Mouse (Mus musculus): ENCODE data around the gene Il9r. TPM values are rescaled to one million over a fixed set of nuclear protein-coding genes. Genes with fewer than 3 reads are reported as not detected.

The Il9r gene
- polyA plus RNA-seq (2012; ENCODE audit: insufficient read depth, low replicate concordance): not detected in 2 replicates

DNA sequence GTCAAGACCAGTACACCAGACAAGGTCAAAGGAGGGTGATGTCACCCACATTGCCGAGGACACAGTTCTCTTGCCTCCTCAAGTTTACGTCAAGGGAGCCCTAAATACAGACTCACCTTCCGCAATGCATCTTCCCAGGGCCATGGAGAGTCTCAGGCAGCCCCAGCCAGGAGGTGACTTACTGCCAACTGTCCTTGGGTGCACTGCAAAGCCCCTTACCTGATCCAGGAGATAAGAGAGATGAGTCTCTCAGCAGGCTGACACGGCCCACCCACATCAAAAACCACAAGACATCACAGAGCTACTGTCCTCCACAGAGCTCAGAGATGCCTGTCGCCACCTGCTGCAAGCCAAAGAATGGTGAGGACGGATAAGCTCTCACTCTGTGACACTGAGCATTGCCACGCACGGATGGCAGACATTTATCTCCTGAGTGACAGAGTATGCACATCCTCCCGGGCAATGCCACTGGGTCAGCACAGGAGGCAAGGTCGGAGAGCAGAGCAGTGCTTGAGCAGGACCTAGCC, at the start of gene Il9r:
Gene Il9r, minus strand, starts transcription at position 205 of the 527 bp plus-strand sequence.
- Histone ChIP-seq H3K4me3 (replicated peaks) (peak within 1 kb of the TSS; percentile 50), H3K36me3 (replicated peaks; ENCODE audit: low read length) (no peaks in the 10 kb centered on the region), H3K4me1 (peaks cover 59% of the 10 kb centered on the region), H3K9me3 (no peaks in the 10 kb centered on the region), H3K27me3 (replicated peaks) (peaks cover 27% of the 10 kb centered on the region)
- TF ChIP-seq GATA1 (IDR thresholded peaks at IDR 0.05; ENCODE audit: borderline replicate concordance, low read length) (no peak), FLI1 (IDR thresholded peaks at IDR 0.05; ENCODE audit: low read length) (no peak)

DNA sequence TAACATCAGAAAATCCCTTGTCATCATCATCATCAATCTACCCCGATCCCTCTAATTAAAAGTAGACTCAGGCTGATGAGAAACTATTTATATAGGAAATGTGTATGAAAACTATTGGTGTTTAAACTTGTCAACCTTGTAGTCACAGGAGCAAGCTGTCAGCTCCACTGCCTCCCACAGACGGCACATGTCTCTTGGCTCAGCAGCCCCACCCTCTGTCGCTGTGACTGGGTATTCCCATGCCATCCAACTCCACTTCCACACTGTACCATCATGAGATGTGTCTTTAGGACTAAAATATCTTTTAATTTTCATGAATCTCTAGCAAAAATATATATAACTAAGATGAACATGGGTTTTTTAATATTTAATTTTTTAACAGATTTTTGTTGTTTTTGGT, 48.3 kb upstream of the Il9r start:
- Histone ChIP-seq H3K27me3 (replicated peaks) (peaks cover 2% of the 10 kb centered on the region), H3K36me3 (replicated peaks; ENCODE audit: low read length) (peaks cover 92% of the 10 kb centered on the region), H3K4me3 (replicated peaks) (no peak overlapping the region), H3K9me3 (no peaks in the 10 kb centered on the region), H3K4me1 (peaks cover 94% of the 10 kb centered on the region)
- no peak for TF ChIP-seq GATA1 (IDR thresholded peaks at IDR 0.05; ENCODE audit: borderline replicate concordance, low read length)
- no peak for TF ChIP-seq FLI1 (IDR thresholded peaks at IDR 0.05; ENCODE audit: low read length)

DNA sequence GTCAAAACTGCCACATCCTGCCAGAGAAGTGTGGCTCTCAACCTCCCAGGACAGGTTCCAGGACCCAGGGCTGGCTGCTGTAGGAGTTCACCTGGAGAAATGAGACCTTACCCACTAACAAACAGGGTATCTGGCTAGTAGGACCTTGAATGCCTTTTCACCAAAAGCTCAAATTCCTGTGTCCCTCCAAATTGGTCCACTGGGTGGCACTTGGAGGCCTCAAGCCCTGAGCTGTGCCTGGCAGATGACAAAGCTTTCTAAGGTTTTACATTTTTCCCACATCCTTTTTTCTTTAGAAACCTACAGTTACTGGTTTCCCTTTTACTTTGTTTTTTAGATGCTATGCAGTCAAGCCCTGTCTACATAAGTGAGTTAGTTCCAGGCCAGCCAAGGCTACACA, 47.0 kb upstream of the Il9r start:
- Histone ChIP-seq H3K36me3 (replicated peaks; ENCODE audit: low read length) (peaks cover 92% of the 10 kb centered on the region), H3K4me3 (replicated peaks) (no peak overlapping the region), H3K4me1 (peaks cover 96% of the 10 kb centered on the region), H3K27me3 (replicated peaks) (peaks cover 2% of the 10 kb centered on the region), H3K9me3 (no peaks in the 10 kb centered on the region)
- TF ChIP-seq FLI1 (IDR thresholded peaks at IDR 0.05; ENCODE audit: low read length): no peak
- TF ChIP-seq GATA1 (IDR thresholded peaks at IDR 0.05; ENCODE audit: borderline replicate concordance, low read length): no peak

DNA sequence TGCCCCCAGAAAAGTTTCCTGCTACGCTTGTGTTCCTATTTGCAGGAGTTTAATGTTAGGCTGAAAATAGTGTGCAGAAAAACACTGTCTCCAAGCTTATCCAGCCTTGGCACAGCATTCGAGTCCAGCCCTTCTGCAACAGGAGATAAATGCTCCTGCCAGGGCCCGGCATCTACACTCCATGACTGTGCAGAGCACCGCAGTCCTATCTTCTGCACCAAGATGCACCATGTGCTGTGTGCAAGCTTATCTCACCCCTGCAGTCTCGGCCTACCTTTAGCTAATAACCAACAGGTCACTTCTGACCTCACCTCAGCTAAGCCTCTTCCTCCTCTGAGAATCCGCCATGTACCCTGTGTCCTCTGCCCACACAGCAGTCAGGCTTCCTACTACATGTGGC, 45.5 kb upstream of the Il9r start:
- Histone ChIP-seq H3K36me3 (replicated peaks; ENCODE audit: low read length) (peaks cover 92% of the 10 kb centered on the region), H3K27me3 (replicated peaks) (peaks cover 2% of the 10 kb centered on the region), H3K4me3 (replicated peaks) (peak overlapping the region; percentile 60), H3K9me3 (no peaks in the 10 kb centered on the region), H3K4me1 (peaks cover 87% of the 10 kb centered on the region)
- TF ChIP-seq GATA1 (IDR thresholded peaks at IDR 0.05; ENCODE audit: borderline replicate concordance, low read length) (peak; percentile 82), FLI1 (IDR thresholded peaks at IDR 0.05; ENCODE audit: low read length) (no peak)

DNA sequence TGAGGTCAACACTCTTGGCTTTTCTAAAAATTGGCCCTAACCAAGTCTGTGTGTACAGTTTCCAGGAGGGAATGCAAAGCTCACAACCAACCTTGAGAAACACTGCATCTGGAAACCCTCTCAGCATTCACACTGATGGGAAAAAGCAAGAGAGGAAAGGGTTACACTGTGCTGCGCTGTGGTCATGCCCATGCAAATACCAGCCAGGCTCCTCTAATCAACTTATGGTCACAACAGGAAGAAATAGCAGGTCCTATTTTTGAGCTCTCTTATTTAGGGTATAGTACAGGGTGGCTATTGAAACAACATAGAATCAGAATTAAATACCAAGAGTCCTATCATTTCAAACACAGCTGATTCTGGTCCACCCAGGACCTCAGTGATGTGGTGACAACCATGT, 44.5 kb upstream of the Il9r start:
- H3K36me3 ChIP-seq (replicated peaks; ENCODE audit: low read length): peaks cover 91% of the 10 kb centered on the region
- TF ChIP-seq FLI1 (IDR thresholded peaks at IDR 0.05; ENCODE audit: low read length): no peak
- TF ChIP-seq GATA1 (IDR thresholded peaks at IDR 0.05; ENCODE audit: borderline replicate concordance, low read length): no peak
- H3K9me3 ChIP-seq: no peaks in the 10 kb centered on the region
- H3K27me3 ChIP-seq (replicated peaks): no peaks in the 10 kb centered on the region
- H3K4me3 ChIP-seq (replicated peaks): no peak overlapping the region
- peaks cover 79% of the 10 kb centered on the region for H3K4me1 ChIP-seq

DNA sequence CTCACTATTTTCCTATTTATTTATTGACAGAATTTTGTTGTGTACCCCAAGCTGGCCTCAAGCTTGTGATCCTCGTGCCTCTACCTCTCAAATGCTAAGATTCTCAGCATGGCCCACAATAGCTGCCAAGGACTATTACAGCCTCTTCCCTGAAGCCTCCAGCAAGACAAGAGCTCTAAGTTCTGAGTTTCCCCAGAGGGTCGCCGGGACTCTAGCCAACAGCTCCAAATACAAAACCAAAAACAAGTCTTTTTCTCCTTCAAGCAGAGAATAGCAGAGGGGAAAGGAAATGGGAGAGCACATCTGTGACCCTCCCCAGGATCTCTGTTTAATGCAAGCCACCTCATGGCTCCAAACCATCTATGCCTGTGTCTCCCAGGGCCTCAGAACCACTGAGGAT, 44.0 kb upstream of the Il9r start:
- Histone ChIP-seq H3K4me1 (peaks cover 77% of the 10 kb centered on the region), H3K9me3 (no peaks in the 10 kb centered on the region), H3K4me3 (replicated peaks) (peak overlapping the region; percentile 31), H3K36me3 (replicated peaks; ENCODE audit: low read length) (peaks cover 90% of the 10 kb centered on the region), H3K27me3 (replicated peaks) (no peaks in the 10 kb centered on the region)
- TF ChIP-seq FLI1 (IDR thresholded peaks at IDR 0.05; ENCODE audit: low read length) (no peak), GATA1 (IDR thresholded peaks at IDR 0.05; ENCODE audit: borderline replicate concordance, low read length) (no peak)

DNA sequence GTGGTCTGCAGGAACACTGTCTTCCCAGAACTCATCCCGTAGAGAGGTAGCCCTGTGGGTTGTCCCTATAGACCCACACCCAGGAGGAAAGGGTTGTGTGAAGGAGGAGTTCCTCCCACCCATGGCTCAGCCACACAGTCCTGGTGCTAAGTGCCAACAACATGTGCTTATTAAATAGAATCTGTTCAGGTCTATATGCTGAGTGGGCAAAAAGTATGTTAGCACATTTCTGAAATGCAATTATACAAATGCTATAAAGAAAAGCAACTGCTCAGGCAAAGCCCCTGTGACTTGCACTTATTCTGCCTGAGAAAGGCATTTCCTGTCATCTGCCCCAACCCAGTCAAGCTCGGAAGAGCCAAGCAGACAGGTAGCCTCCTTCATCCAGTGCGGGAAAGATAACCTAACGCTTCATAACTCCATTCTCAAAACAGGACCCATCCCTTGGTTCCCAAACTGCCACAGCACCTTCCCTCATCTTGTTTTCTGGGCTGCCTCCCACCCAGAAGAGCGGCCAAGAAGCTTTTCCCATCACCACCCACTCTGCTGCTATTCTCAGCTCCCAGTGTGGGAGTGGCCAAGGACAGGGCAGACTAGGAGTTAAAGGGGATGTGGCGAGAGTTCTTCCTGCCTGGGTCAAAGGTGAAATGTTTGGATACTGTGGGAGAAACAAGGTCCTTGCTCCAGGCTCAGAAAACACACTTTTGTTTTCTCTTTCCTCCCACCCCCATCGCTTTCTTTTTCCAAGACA, 43.3 kb upstream of the Il9r start:
- Histone ChIP-seq H3K27me3 (replicated peaks) (no peaks in the 10 kb centered on the region), H3K4me3 (replicated peaks) (peak overlapping the region; percentile 15), H3K36me3 (replicated peaks; ENCODE audit: low read length) (peaks cover 91% of the 10 kb centered on the region), H3K4me1 (peaks cover 78% of the 10 kb centered on the region), H3K9me3 (no peaks in the 10 kb centered on the region)
- TF ChIP-seq FLI1 (IDR thresholded peaks at IDR 0.05; ENCODE audit: low read length): no peak
- TF ChIP-seq GATA1 (IDR thresholded peaks at IDR 0.05; ENCODE audit: borderline replicate concordance, low read length): no peak

DNA sequence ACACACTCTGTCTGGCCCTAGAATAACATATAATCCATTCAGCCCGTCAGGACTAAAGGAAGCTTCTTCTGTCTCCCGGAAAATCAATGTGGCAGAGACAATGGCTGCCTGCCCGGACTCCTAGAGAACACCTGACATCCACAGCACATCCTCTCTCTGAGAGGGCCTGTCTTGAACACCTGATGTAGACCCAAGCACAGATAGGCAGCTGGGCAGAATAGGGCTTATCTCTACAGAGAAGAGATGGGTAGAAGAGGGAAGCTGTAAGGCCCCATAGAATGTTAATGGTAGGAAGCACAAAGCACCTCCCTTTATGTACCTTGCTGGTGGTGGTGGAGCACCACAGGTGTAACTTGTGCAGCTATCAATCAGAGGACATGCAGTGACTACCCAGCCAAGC, 42.1 kb upstream of the Il9r start:
- H3K4me1 ChIP-seq: peaks cover 75% of the 10 kb centered on the region
- H3K4me3 ChIP-seq (replicated peaks): no peak overlapping the region
- H3K9me3 ChIP-seq: no peaks in the 10 kb centered on the region
- H3K36me3 ChIP-seq (replicated peaks; ENCODE audit: low read length): peaks cover 91% of the 10 kb centered on the region
- no peaks in the 10 kb centered on the region for H3K27me3 ChIP-seq (replicated peaks)
- TF ChIP-seq GATA1 (IDR thresholded peaks at IDR 0.05; ENCODE audit: borderline replicate concordance, low read length): no peak
- no peak for TF ChIP-seq FLI1 (IDR thresholded peaks at IDR 0.05; ENCODE audit: low read length)

DNA sequence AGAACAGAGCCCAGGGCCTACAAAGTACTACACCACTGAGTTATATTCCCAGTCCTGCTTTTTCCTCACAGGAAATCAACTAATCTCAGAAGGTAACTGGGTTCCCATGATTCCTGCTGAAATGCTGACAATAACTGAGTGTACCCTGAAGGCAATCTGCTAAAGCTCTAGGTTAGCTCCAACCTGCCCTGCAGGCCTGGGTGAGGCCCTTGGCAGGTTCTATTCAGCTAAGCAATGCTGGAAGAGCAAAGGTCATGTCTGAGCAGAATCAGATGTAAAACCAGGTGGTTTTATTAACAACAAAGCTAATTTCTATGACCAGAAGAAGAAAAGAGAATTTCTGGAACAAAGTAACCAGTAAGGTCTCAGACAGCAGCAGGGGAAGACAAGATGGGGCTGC, 41.3 kb upstream of the Il9r start:
- Histone ChIP-seq H3K36me3 (replicated peaks; ENCODE audit: low read length) (peaks cover 92% of the 10 kb centered on the region), H3K9me3 (no peaks in the 10 kb centered on the region), H3K27me3 (replicated peaks) (no peaks in the 10 kb centered on the region), H3K4me3 (replicated peaks) (no peak overlapping the region), H3K4me1 (peaks cover 71% of the 10 kb centered on the region)
- no peak for TF ChIP-seq FLI1 (IDR thresholded peaks at IDR 0.05; ENCODE audit: low read length)

DNA sequence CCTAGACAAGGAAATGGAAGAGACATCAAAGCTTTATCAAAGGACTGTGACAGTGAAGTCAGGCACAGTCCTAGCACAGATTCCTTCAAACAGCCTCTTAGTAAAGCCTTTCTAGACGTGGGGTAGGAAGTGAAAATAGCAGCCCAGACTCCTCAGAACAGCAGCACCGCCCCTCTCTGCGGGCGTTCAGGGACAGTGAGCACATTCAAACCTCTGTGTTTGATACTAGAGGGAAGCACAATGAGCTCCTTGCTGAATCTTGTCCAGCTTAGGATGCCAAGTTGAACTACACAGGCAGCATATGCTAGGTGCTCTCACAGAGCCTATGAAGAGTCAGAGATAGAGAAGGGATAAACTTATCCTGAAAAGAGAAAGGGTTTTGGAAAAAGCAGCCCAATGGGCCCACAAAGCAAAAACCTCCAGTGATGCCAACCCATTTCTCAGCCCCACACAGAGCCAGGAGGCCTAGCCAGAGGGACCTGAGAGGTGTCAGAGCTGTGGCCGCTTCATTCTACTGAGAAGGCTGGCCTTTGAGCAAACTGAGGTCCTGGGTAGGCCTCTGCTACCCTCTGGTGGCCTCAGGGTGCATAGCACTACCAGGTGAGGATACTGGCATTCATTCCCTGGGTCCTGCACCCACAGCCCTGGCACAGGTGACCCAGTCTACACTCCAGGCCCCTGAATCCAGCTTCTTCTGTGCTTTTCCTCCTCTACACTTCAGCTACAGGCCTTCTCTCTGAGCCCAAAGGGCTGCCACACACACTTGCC, 38.2 kb upstream of the Il9r start:
- peaks cover 41% of the 10 kb centered on the region for H3K4me1 ChIP-seq
- H3K27me3 ChIP-seq (replicated peaks): no peaks in the 10 kb centered on the region
- H3K9me3 ChIP-seq: no peaks in the 10 kb centered on the region
- peaks cover 98% of the 10 kb centered on the region for H3K36me3 ChIP-seq (replicated peaks; ENCODE audit: low read length)
- no peak overlapping the region for H3K4me3 ChIP-seq (replicated peaks)
- TF ChIP-seq GATA1 (IDR thresholded peaks at IDR 0.05; ENCODE audit: borderline replicate concordance, low read length): no peak
- TF ChIP-seq FLI1 (IDR thresholded peaks at IDR 0.05; ENCODE audit: low read length): no peak
